Mouse (Mus musculus) neural tube, embryonic 15.5 days (tissue): Measurements from ENCODE around the gene Plekhb1. TPM values are rescaled to one million over a fixed set of nuclear protein-coding genes. Genes with fewer than 3 reads are reported as not detected.

Source experiments
- ATAC-seq: fragments of 200-750 bp; cut with Nextera tagmentation; 2 replicates; pipeline ENCODE4 v1.8.0; 2017; ENCODE audit warnings: mild to moderate bottlenecking, moderate TSS enrichment, moderate library complexity; ENCODE audit not compliant: low FRiP score
- H3K27ac ChIP-seq: fragments of 300-500 bp; sonication (generic); replicated peaks from 2 replicates; pipeline ENCODE4 v1.5.1; 2015; ENCODE audit warnings: mild to moderate bottlenecking, inconsistent platforms
- H3K27me3 ChIP-seq: fragments of 300-500 bp; sonication (generic); replicated peaks from 2 replicates; pipeline ENCODE4 v1.6.1; 2015; ENCODE audit warnings: inconsistent platforms
- H3K36me3 ChIP-seq: fragments of 300-500 bp; sonication (generic); 2 replicates; pipeline ENCODE4 v1.6.1; 2015; ENCODE audit warnings: inconsistent platforms
- H3K4me1 ChIP-seq: fragments of 300-500 bp; sonication (generic); 2 replicates; pipeline ENCODE4 v1.6.1; 2015; ENCODE audit warnings: inconsistent platforms
- H3K4me2 ChIP-seq: fragments of 300-500 bp; sonication (generic); 2 replicates; pipeline ENCODE4 v1.6.1; 2015; ENCODE audit warnings: inconsistent platforms, mild to moderate bottlenecking, moderate library complexity
- H3K4me3 ChIP-seq: fragments of 300-500 bp; sonication (generic); replicated peaks from 2 replicates; pipeline ENCODE4 v1.5.1; 2015; ENCODE audit warnings: mild to moderate bottlenecking, inconsistent platforms
- H3K9ac ChIP-seq: fragments of 300-500 bp; sonication (generic); replicated peaks from 2 replicates; pipeline ENCODE4 v1.6.1; 2015; ENCODE audit warnings: mild to moderate bottlenecking, inconsistent platforms
- H3K9me3 ChIP-seq: fragments of 300-500 bp; sonication (generic); replicated peaks from 2 replicates; pipeline ENCODE4 v1.6.1; 2016; ENCODE audit warnings: inconsistent platforms
- WGBS: fragments of 180-500 bp; shearing (Covaris S2); methylation state at CpG from one replicate; pipeline ENCODE4 v1.1.7; 2015; ENCODE audit warnings: mixed read lengths; 5-methylcytosine and 5-hydroxymethylcytosine counted together
- polyA plus RNA-seq: library from polyadenylated mRNA; unstranded; fragments of >200 nt; fragmentation: Nextera tagmentation; extraction: Ambion mirVana; gene quantifications from 2 replicates; pipeline ENCODE4 v1.2.1, GENCODE M21; 2015

Gene Plekhb1
- polyA plus RNA-seq, 1 experiment from 2014 or later, result 33.9 TPM

- Histone ChIP-seq H3K9ac (no peak overlapping the region), H3K4me3 (no peak overlapping the region), H3K27ac (no peak overlapping the region), H3K4me1 (0 out of 2 replicates have a peak, but pooled peaks cover 6% of the 10 kb centered on the region), H3K27me3 (no peaks in the 10 kb centered on the region), H3K4me2 (no peak overlapping the region), H3K36me3 (no peaks in the 10 kb centered on the region), H3K9me3 (no peaks in the 10 kb centered on the region)
- ATAC-seq, result no peak
- 90% methylated on average over 4 of the region's 4 CpGs for WGBS
These were observed 45.9 kb downstream of the Plekhb1 start for GRCm38 (mm10) chr7:100616121-100616857.

- Histone ChIP-seq H3K36me3 (no peaks in the 10 kb centered on the region), H3K4me2 (peak overlapping the region; percentile 59), H3K4me3 (peak overlapping the region; percentile 99), H3K4me1 (peaks cover 19% of the 10 kb centered on the region), H3K27me3 (0 out of 2 replicates have a peak, but pooled peaks cover 4% of the 10 kb centered on the region), H3K9me3 (no peaks in the 10 kb centered on the region), H3K27ac (peak overlapping the region; percentile 99), H3K9ac (peak overlapping the region; percentile 100)
- WGBS, result 17% methylated on average over 4 of the region's 4 CpGs
- ATAC-seq, result no peak
These were observed 53.3 kb downstream of the Plekhb1 start for GRCm38 (mm10) chr7:100608910-100609309.

GRCm38 (mm10) chr7:100608130-100608741, 54.0 kb downstream of the Plekhb1 start, which contains the start of gene Mrpl48:
TSS of gene Mrpl48 (minus strand) at chr7:100608301.
- Histone ChIP-seq H3K4me1 (peaks cover 19% of the 10 kb centered on the region), H3K27ac (peak within 1 kb of the TSS; percentile 99), H3K4me2 (peak within 1 kb of the TSS; percentile 70), H3K9ac (peak within 1 kb of the TSS; percentile 100), H3K36me3 (no peaks in the 10 kb centered on the region), H3K27me3 (0 out of 2 replicates have a peak, but pooled peaks cover 4% of the 10 kb centered on the region), H3K9me3 (no peaks in the 10 kb centered on the region), H3K4me3 (peak within 1 kb of the TSS; percentile 99)
- peak; percentile 37 for ATAC-seq
- under 1% methylated on average over 42 of the region's 43 CpGs for WGBS

- WGBS, result under 1% methylated on average over 86 of the region's 105 CpGs
- peak; percentile 97 for ATAC-seq
These were observed 54.7 kb downstream of the Plekhb1 start, which contains the start of gene Rab6a for GRCm38 (mm10) chr7:100607214-100608129. TSS of gene Rab6a (plus strand) at chr7:100607410.

GRCm38 (mm10) chr7:100600211-100600610, 62.0 kb downstream of the Plekhb1 start:
- Histone ChIP-seq H3K36me3 (no peaks in the 10 kb centered on the region), H3K27me3 (0 out of 2 replicates have a peak, but pooled peaks cover 4% of the 10 kb centered on the region), H3K27ac (no peak overlapping the region), H3K4me3 (no peak overlapping the region), H3K9me3 (no peaks in the 10 kb centered on the region), H3K4me1 (no peaks in the 10 kb centered on the region), H3K4me2 (no peak overlapping the region), H3K9ac (no peak overlapping the region)
- ATAC-seq, result no peak
- WGBS, result 84% methylated on average over 5 of the region's 5 CpGs

More at GRCm38 (mm10) chr7:100607214-100608129, 54.7 kb downstream of the Plekhb1 start, which contains the start of gene Rab6a:
- H3K4me1 ChIP-seq, result peaks cover 19% of the 10 kb centered on the region
- H3K27me3 ChIP-seq, result 0 out of 2 replicates have a peak, but pooled peaks cover 4% of the 10 kb centered on the region
- peak within 1 kb of the TSS; percentile 99 for H3K27ac ChIP-seq
- H3K9me3 ChIP-seq, result no peaks in the 10 kb centered on the region
- H3K36me3 ChIP-seq, result no peaks in the 10 kb centered on the region
- H3K4me3 ChIP-seq, result peak within 1 kb of the TSS; percentile 99
- H3K9ac ChIP-seq, result peak within 1 kb of the TSS; percentile 100
- peak within 1 kb of the TSS; percentile 70 for H3K4me2 ChIP-seq

GRCm38 (mm10) chr7:100593349-100593748, 68.9 kb downstream of the Plekhb1 start:
- ATAC-seq, result no peak
- Histone ChIP-seq H3K9me3 (no peaks in the 10 kb centered on the region), H3K27ac (no peak overlapping the region), H3K27me3 (no peaks in the 10 kb centered on the region), H3K4me3 (no peak overlapping the region), H3K4me1 (0 out of 2 replicates have a peak, but pooled peaks cover 7% of the 10 kb centered on the region), H3K36me3 (no peaks in the 10 kb centered on the region), H3K9ac (no peak overlapping the region), H3K4me2 (no peak overlapping the region)

Other genes starting within 250 kb of the Plekhb1 start
- not detected in 2 replicates for gene Ucp3, start 189.4 kb downstream of the Plekhb1 start, polyA plus RNA-seq
- 71.5 and 149 TPM in 2 replicates for gene Ucp2, start 169.1 kb downstream of the Plekhb1 start, polyA plus RNA-seq
- gene Dnajb13, start 147.5 kb downstream of the Plekhb1 start, polyA plus RNA-seq, result 3.5 and 3.7 TPM in 2 replicates
- gene Coa4, start 125.3 kb downstream of the Plekhb1 start, polyA plus RNA-seq, result 15.3 and 16.9 TPM in 2 replicates
- 253 and 287 TPM in 2 replicates for gene Rab6a, start 55.0 kb downstream of the Plekhb1 start, polyA plus RNA-seq
- 82.6 and 85.3 TPM in 2 replicates for gene Mrpl48, start 54.1 kb downstream of the Plekhb1 start, polyA plus RNA-seq
- gene Fam168a, start 44.2 kb upstream of the Plekhb1 start, polyA plus RNA-seq, result 108 and 119 TPM in 2 replicates
- 5.9 and 6.3 TPM in 2 replicates for gene Relt, start 201.0 kb upstream of the Plekhb1 start, polyA plus RNA-seq